Mouse (Mus musculus): ENCODE results near the gene Dvl1.

DNA sequence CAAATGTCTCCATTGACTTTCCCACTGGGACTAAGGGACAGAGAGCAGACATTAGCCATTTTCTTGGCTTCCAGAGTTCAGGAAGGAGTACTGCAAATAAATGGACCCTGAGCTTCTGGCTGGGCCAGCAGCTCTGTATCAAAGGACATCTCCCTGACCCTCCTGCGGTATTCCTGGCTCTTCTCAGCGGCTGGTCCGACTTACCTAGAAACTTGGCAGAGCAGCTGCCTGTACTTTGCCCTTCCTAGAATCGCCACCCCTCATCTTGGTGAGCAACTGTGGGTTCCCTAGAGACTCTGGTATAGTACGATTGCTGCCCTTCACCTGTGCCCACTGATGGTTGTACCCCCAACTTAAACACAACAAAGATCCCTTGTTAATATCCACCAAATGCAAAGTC lies 4.0 kb upstream of the Dvl1 start:
- TF ChIP-seq CEBPB (IDR thresholded peaks at IDR 0.05; ENCODE audit: low read depth) (no peak), CTCF (IDR thresholded peaks at IDR 0.05; ENCODE audit: control insufficient read depth, insufficient read depth, insufficient read length) (no peak), MYOD1 (IDR thresholded peaks at IDR 0.05; ENCODE audit: control insufficient read depth, insufficient read length, low read depth) (no peak), MYOG (IDR thresholded peaks at IDR 0.05; ENCODE audit: control insufficient read depth, extremely low read depth, insufficient read length) (no peak), USF1 (IDR thresholded peaks at IDR 0.05; ENCODE audit: low read depth) (no peak), MAX (IDR thresholded peaks at IDR 0.05) (no peak)
